ENCODE assay signal across 15 mouse cellular contexts in the genomic region with DNA sequence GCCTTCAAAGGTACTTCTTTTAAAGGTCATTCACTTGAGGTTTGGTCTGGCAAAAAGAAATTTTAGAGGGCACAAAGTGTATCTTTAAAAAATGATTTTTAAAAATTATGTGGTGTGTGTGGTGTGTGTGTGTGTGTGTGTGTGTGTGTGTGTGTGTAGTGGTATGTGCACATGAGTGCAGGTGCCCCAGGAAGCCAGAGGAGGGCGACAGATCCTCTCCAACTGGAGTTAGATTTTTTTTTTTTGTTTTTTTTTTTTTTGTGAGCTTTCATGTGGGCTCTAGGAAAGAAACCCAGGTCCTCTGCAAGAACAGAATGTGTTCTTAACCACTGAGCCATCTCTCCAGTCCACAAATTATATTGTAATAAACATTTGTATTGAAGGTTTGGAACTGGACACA.
"Had no signal": no experiment of that assay in that cellular context is flagged by ENCODE, and none has a peak within 500 bp of the region (broad histone marks: within the 10 kb centered on the region; RNA-seq: fewer than 3 reads in every experiment).

No protein-coding gene starts in this region.

- H3K27me3 ChIP-seq: lung, embryonic 15.5 days; midbrain, embryonic 13.5 days; midbrain, embryonic 15.5 days; neural tube, embryonic 12.5 days had no signal

- H3K4me1 ChIP-seq: lung, embryonic 15.5 days; midbrain, embryonic 15.5 days had no signal

- DNase-seq: liver, postnatal 0 days; lung, adult 2 months; lung, postnatal 14 days; lung, postnatal 36 days; right cerebral cortex, postnatal 14 days; spleen, adult 18-20 months; thymus, adult 18-20 months; thymus, postnatal 14 days; thymus, postnatal 36 days had no signal

- H3K4me3 ChIP-seq: lung, embryonic 15.5 days; megakaryocyte, embryonic 14.5 days; midbrain, embryonic 13.5 days; midbrain, embryonic 15.5 days; neural tube, embryonic 12.5 days had no signal

- H3K27ac ChIP-seq: lung, embryonic 15.5 days; macrophage; midbrain, embryonic 13.5 days; midbrain, embryonic 15.5 days; neural tube, embryonic 12.5 days had no signal
